Mouse (Mus musculus): ENCODE measurements around the gene Crb3.

GRCm38 (mm10) chr17:57082481-57082880, 23.6 kb downstream of the Crb3 start:
- TF ChIP-seq CTCF (IDR thresholded peaks at IDR 0.05; ENCODE audit: extremely low read depth, insufficient read length, insufficient replicate concordance, low read depth, low read length) = no peak
- TF ChIP-seq POLR2A (IDR thresholded peaks at IDR 0.05; ENCODE audit: low read depth, low read length) = no peak

Measured in small intestine, adult 2 months (tissue).